Mouse (Mus musculus): ENCODE measurements around the gene Hoxd4. TPM values are rescaled to one million over a fixed set of nuclear protein-coding genes. Genes with fewer than 3 reads are reported as not detected.

The Hoxd4 gene
- polyA plus RNA-seq, 1 experiment from 2014 or later = not detected

MicroRNAs within 50 kb of the gene (microRNA counts, 519-probe panel; counts per million panel counts)
- microRNA mmu-miR-10b = 736 counts per million, percentile 3 among the panel's probes with 10 or more counts

Small RNAs within 50 kb of the gene (microRNA-seq; reads per million reads assigned to microRNA genes)
- gene Gm44463 = not detected
- 563 reads per million, percentile 71 among the genes with 10 or more reads in this experiment for gene Mir10b

Other genes with a start within 250 kb of the Hoxd4 start
- 14.7 and 18.3 TPM in 2 replicates for gene Lnpk, start 132.5 kb upstream of the Hoxd4 start, polyA plus RNA-seq (2015; fragmentation: Nextera tagmentation; extraction: Ambion mirVana)
- not detected in 2 replicates for gene Evx2, start 52.4 kb upstream of the Hoxd4 start, polyA plus RNA-seq (2015; fragmentation: Nextera tagmentation; extraction: Ambion mirVana)
- gene Hoxd13, start 43.6 kb upstream of the Hoxd4 start, polyA plus RNA-seq (2015; fragmentation: Nextera tagmentation; extraction: Ambion mirVana) = not detected in 2 replicates
- not detected in 2 replicates for gene Hoxd12, start 36.9 kb upstream of the Hoxd4 start, polyA plus RNA-seq (2015; fragmentation: Nextera tagmentation; extraction: Ambion mirVana)
- gene Hoxd11, start 32.4 kb upstream of the Hoxd4 start, polyA plus RNA-seq (2015; fragmentation: Nextera tagmentation; extraction: Ambion mirVana) = not detected in 2 replicates
- gene Hoxd10, start 20.0 kb upstream of the Hoxd4 start, polyA plus RNA-seq (2015; fragmentation: Nextera tagmentation; extraction: Ambion mirVana) = not detected in 2 replicates
- not detected in 2 replicates for gene Hoxd9, start 14.2 kb upstream of the Hoxd4 start, polyA plus RNA-seq (2015; fragmentation: Nextera tagmentation; extraction: Ambion mirVana)
- gene Hoxd8, start 7.3 kb upstream of the Hoxd4 start, polyA plus RNA-seq (2015; fragmentation: Nextera tagmentation; extraction: Ambion mirVana) = 0.04 and 0.05 TPM in 2 replicates
- gene Hoxd3, start within 50 bp of the Hoxd4 start, polyA plus RNA-seq (2015; fragmentation: Nextera tagmentation; extraction: Ambion mirVana) = 0.09 TPM in 1 of 2 replicates, not detected in the other
- not detected in 2 replicates for gene Gm28230, start 14.8 kb downstream of the Hoxd4 start, polyA plus RNA-seq (2015; fragmentation: Nextera tagmentation; extraction: Ambion mirVana)
- not detected in 2 replicates for gene Hoxd1, start 51.1 kb downstream of the Hoxd4 start, polyA plus RNA-seq (2015; fragmentation: Nextera tagmentation; extraction: Ambion mirVana)
- gene Mtx2, start 113.9 kb downstream of the Hoxd4 start, polyA plus RNA-seq (2015; fragmentation: Nextera tagmentation; extraction: Ambion mirVana) = 48.3 and 52.5 TPM in 2 replicates